Mouse (Mus musculus): Measurements from ENCODE around the gene Prkaca.

Gene Prkaca

DNA sequence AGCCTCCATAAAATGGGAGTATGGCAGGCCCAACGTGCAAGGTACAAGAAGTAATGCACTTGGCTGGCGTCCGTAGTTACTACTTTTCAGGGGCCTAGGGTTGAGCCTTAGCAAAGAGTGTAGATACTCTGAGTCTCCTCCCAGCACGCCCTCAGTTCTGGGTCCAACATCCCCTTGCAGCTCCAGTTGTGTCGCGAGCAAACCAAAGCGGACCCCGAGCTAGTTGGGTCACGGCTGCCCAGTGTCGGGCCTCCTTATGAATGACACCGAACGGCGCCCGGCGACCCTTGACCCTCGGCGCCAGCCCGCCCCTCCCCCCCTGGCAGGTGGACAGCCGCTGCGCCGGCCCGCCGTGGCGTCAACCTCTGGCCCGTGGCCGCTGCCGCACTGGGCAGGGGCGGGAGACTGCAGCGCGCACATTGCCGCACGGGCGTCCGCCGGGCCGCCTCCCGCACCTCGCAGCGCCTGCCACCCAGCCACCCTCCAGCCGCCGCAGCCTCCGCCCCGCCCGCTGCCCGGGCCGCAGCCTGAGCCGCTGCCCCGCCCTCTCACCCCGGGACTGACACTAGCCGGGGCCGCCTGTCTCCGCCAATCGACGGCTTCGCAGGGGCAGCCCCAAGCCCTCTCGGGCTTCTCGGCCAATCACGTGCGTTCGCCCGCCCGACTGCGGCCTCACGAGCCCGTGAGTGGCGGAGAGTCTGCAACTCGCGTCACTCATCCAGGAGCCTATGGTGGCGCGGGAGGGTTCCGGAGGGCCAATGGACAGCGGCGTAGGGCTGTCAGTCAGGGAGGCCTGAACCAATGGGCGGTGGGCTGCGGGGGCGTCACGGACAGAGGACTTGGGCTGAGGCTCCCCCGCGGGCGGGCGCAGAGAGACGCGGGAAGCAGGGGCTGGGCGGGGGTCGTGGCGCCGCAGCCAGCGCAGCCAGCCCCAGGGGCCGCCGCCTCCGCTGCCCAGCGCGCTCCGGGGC lies at the start of gene Prkaca:
Gene Prkaca, plus strand, starts transcription at position 844 of the 971 bp plus-strand sequence.
- in situ Hi-C loops (cut with MboI; ENCODE audit: unreplicated experiment in 2 of 2) = no loop called here

DNA sequence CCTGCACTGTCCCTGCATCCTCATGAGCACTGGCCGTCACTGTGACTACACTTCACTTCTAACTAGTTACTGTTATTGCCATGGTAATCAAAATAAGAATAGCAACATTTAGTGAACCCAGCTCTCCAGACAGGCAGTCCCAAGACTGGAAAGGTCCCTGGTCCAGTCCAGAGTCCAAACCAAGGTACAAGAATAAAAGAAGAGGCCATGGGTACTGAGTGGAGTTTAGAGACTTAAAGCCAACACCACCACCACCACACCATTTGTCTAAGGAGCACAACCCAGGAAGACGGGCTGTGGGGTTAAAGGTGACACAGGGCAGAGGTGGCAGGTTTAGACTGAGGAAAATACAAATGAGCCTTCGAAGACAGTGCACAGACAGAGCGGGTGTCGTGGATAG lies 48.2 kb upstream of the Prkaca start:
- in situ Hi-C loops (cut with MboI; ENCODE audit: unreplicated experiment in 2 of 2) = no loop called here

DNA sequence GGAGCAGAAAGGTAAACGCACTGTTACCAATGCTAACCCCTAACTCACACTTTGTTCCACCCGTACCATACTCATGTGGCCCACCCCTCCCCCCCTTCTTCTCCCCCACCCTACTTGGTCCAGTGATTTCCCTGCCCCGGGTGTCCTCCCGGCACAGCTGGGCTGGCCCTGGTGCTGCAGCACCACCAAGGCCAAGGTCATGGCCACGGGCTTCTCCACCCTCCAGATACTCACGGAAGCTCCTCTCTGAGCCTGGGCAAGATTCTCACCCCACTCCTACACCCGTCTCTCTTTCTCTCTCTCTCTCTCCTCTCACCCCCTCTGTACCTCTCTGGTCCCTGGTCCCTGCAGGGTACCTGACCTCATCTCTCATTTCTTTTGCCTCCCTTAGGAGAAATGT lies 46.5 kb upstream of the Prkaca start:
- in situ Hi-C loops (cut with MboI; ENCODE audit: unreplicated experiment in 2 of 2) = no loop called here

DNA sequence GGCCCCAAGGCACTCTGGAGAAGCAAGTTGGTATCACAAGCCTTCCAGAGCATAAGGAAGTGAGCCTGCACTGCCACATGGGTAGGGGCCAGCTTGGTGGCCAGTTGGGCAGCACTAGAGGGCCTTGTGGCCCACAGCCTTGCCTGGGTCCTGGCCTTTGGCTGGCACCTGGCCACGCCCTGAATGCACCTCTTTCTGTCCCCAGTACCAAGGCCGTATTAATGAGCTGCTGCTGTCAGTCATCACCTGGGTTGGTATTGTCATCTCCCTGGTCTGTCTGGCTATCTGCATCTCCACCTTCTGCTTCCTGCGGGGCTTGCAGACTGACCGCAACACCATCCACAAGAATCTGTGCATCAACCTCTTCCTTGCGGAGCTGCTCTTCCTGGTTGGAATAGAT lies 38.6 kb upstream of the Prkaca start:
- in situ Hi-C loops (cut with MboI; ENCODE audit: unreplicated experiment in 2 of 2) = no loop called here

DNA sequence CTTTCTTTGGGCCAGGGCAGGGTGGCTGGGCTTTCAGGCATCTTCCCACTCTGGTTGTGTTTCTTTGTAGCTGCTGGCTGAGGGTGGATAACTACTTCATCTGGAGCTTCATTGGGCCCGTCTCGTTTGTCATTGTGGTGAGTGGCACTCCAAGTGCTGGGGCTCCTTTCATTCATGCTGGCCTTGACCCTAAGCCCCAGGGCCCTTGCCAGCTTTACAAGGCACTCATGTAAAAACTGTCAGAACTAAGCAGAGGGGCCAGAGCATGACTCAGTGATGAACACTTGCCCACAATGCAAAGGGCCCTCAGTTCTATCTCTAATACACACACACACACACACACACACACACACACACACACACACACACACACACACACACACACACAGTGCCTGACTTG lies 37.8 kb upstream of the Prkaca start:
- in situ Hi-C loops (cut with MboI; ENCODE audit: unreplicated experiment in 2 of 2) = no loop called here

DNA sequence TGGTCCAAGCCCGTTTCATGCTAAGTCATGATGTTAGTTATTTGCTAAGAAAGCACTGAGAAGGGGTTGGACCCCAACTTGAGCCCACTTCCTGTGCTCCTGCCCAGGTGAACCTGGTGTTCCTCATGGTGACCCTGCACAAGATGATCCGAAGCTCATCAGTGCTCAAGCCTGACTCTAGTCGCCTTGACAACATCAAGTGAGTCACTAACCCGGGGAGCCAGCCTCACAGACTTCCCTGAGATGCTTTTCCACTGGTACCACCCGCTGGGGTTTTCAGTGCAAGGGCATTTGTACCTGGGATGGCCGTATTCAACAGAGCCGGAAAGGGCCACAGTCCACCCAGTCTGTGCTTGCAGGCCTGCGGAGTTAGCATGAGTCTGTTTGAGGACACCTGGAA lies 37.4 kb upstream of the Prkaca start:
- in situ Hi-C loops (cut with MboI; ENCODE audit: unreplicated experiment in 2 of 2) = no loop called here

DNA sequence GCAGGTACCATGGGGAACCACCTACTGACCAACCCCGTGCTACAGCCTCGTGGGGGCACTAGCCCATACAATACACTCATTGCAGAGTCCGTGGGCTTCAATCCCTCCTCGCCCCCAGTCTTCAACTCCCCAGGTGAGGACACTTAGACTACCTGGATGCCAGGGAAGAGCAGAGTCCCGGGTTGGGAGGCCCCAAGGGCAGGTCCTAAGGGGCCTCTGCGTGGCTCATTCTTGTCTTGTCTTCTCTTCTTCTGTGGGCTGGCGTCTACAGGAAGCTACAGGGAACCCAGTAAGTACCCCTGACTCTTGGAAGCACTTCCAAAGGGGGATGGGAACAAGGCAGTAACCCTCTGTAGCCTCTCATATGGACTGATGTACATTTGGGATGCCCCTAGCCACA lies 35.1 kb upstream of the Prkaca start:
- in situ Hi-C loops (cut with MboI; ENCODE audit: unreplicated experiment in 2 of 2) = no loop called here

DNA sequence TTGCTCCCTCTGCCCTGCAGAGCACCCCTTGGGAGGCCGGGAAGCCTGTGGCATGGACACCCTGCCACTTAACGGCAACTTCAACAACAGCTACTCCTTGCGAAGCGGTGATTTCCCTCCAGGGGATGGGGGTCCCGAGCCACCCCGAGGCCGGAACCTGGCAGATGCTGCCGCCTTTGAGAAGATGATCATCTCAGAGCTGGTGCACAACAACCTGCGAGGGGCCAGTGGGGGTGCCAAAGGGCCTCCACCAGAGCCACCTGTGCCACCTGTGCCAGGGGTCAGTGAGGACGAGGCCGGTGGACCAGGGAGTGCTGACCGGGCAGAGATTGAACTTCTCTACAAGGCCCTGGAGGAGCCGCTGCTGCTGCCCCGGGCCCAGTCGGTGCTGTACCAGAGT lies 34.5 kb upstream of the Prkaca start:
- in situ Hi-C loops (cut with MboI; ENCODE audit: unreplicated experiment in 2 of 2) = no loop called here

DNA sequence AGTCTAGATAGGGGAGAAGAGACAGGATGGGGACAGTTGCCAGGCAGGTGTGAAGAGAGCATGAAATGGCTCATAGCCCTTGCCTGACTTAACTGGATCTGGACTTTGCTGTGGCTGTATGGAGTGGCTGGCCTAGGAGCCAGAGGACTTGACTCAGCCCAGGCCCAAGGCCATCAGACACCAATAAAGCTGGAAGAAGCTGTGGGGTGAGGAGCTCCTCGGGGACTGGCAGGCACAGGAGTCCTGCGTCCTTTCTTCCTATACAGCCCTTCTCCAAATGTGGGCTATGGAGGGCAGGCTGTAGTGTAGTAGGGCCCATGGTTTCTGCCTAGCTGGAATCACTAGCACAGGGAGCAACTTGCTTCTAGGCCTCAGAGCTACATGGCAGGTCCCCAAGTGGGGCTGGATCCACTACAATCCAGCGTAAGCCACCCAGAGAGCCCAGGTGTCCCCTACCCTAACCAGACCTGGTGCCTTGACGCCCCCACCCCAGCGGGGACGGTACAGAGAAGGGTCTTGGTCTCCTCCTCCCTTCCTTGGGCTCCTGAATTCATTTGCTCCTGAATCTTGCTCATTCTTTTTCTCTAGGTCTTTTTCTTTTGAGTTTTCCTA lies 31.6 kb upstream of the Prkaca start:
- in situ Hi-C loops (cut with MboI; ENCODE audit: unreplicated experiment in 2 of 2) = no loop called here

DNA sequence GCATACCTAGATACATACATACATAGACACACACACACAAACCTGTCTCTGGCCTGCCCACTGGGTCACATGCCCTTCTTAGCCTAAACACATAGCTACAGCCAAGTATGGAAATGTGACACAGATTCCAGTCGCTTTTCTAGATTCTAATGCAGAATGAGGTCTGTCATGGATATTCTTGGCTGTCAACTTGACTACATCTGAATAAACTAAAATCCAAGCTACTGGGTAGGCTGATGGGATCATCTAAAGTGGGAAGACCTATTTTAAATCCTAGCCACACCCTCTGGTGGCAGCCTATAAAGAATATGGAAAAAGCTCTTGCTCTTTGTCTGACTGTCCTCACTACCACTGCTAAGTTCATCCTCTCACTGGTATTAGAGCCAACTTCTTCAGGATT lies 30.3 kb upstream of the Prkaca start:
- in situ Hi-C loops (cut with MboI; ENCODE audit: unreplicated experiment in 2 of 2) = no loop called here

DNA sequence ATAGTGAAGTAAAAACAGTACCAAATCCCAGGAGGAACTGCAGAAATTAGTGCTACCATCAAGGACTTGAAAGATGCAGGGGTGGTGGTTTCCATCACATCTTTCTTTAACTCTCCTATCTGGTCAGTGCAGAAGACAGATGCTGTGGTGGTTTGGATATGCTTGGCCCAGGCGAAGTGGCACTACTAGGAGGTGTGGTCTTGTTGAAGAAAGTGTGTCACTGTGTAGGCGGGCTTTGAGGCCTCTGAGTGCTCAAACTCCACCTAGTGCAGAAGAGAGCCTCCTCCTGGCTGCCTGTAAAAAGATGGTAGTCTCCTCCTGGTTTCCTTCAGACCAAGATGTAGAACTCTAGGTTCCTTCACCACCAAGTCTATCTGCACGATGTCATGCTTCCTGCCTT lies 27.3 kb upstream of the Prkaca start:
- in situ Hi-C loops (cut with MboI; ENCODE audit: unreplicated experiment in 2 of 2) = no loop called here

DNA sequence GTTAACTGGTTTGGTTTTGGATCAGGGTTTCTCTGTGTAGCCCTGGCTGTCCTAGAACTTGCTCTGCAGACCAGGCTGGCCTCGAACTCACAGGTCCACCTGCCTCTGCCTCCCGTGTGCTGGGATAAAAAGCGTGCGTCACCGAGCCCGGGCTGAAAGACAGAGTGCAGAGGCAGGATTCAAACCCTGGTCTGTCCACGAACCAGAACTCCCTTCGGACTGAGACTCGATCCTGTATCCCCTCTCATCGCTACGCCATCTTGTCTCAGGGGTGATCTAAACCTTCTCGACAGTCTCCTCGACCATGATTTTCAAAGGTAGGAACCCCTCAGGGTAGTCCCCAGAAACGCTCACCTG lies 18.1 kb upstream of the Prkaca start:
- in situ Hi-C loops (cut with MboI; ENCODE audit: unreplicated experiment in 2 of 2) = loop anchor here in 1 of 2 experiments (10.0 kb wide), 1 partner anchor 60 kb away; no protein-coding TSS in a partner anchor

DNA sequence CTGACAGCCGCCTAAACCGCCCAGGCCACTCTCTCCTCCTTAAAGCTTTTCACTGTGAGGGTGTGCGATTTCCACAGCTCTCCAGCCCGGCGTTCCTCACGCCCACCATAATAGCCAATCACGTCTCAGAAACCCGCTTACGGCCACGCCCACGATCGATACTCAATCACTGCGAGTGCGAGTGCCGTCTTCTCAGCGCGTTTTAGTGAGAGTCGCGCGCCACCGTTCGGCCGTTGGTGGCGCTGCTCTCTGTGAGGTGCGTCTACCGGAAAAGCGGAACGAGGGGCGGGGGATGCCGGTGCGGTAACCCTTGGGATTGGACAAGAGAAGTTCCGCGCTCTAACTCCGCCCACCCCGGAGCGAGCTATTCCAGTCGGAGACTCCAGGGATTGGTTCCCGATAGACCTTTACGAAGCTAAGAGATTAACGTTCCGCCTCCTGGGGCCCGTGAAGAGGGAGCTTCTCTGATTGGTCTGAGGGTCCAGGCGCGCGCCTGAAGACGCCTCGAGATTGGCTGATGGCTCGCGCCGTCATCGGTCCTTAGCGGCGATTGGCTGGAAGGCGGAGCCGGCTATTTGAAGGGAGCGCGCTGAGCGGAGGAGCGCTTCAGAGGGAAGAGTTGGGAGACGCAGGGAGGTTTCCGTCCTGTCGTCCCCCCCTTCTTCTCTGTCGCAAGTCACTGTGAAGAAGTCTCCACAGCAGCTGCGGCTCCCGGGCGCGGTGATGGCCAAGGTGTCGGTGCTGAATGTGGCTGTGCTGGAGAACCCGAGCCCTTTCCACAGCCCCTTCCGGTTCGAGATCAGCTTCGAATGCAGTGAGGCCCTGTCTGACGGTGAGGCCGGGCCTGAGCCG lies 17.5 kb upstream of the Prkaca start, which contains the start of the genes Gm10644 and Asf1b:
Gene Gm10644, minus strand, starts transcription at position 100 of the 852 bp plus-strand sequence.
Gene Asf1b, plus strand, starts transcription at position 402 of the 852 bp plus-strand sequence.
- in situ Hi-C loops (cut with MboI; ENCODE audit: unreplicated experiment in 2 of 2) = loop anchor here in 1 of 2 experiments (10.0 kb wide), 1 partner anchor 61 kb away; no protein-coding TSS in a partner anchor

DNA sequence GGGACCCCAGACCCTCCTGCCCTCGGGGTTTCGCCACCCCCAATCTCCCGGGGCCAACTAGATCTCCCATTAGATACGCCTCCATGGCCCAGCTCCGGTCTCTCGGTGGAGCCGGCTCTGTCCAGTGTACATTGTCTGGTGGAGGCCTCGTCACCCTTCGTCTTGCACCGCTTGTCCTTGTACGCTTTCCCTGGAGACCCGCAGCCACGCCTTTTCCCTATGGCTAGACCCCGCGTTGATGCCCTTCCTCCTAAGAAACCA lies 16.9 kb upstream of the Prkaca start:
- in situ Hi-C loops (cut with MboI; ENCODE audit: unreplicated experiment in 2 of 2) = loop anchor here in 1 of 2 experiments (10.0 kb wide), 1 partner anchor 61 kb away; no protein-coding TSS in a partner anchor

DNA sequence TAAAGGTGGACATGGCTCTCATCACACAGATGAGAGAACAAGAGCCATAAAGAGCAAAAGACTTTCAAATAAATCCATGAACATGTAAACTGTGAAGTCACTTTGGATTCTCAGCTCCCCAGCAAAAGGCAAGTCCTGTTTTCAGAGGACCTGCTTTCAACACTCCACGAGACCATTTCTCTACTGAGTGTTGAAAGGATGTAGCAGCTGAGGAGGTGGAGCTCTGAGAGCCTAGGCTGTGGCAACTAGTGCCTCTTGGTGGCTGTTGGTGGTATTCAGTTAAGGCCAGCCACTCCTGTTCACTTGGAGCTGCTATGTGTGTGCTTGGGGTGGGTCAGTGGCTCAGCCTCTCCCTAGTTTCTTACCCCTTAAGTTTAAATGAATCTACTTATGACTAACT lies 16.0 kb upstream of the Prkaca start:
- in situ Hi-C loops (cut with MboI; ENCODE audit: unreplicated experiment in 2 of 2) = loop anchor here in 1 of 2 experiments (10.0 kb wide), 1 partner anchor 62 kb away; no protein-coding TSS in a partner anchor

DNA sequence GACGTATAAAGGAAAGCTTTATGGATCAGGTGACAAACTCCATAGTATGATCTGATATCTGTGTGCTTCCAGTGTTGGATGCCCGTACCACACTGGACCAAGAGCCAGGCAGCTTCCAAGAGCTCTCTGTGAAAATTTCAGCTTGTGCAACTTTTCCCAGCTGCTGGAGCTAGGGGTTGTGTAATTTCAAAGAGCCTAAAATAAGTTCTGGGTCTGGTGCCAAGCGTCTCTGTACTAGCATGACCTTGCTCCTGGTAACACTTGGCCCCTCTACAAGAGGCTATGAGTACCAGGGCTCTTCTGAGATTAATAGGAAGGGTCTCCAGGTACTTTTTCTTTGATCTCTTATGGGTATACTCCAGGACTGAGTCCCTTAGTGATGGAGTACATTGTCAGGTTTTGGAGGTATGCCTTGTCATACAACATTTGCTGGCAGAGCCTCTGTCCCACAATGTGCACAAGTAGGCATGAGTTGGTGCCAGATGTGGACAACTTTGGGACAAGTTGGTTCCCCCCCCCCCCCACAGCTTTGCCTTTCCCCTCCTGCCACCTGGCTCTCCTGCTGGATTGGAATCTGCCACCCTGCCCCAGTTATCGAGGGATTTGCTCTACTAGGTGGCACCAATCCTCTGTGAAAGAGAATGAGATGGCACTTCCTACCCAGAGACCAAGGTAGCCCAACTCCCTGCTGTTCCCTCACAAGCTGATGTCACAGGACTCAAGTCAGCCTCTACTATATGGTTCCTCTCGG lies 8.6 kb upstream of the Prkaca start:
- in situ Hi-C loops (cut with MboI; ENCODE audit: unreplicated experiment in 2 of 2) = no loop called here

DNA sequence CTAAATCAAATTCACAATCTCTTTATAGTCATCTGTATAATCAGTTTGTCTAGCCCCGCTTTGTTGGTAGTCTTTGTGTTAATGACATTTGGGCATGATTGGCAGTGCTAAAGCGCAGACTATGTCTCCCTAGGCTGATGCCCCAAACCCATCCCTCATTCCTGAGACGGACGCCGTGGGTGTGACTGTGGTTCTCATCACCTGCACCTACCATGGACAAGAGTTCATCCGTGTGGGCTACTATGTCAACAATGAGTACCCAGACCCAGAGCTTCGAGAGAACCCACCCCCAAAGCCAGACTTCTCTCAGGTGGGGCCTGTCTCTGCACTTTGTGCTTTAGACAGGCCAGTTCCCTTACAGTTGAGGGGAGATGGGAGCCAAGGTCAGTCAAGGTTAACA lies 5.1 kb upstream of the Prkaca start:
- in situ Hi-C loops (cut with MboI; ENCODE audit: unreplicated experiment in 2 of 2) = no loop called here

DNA sequence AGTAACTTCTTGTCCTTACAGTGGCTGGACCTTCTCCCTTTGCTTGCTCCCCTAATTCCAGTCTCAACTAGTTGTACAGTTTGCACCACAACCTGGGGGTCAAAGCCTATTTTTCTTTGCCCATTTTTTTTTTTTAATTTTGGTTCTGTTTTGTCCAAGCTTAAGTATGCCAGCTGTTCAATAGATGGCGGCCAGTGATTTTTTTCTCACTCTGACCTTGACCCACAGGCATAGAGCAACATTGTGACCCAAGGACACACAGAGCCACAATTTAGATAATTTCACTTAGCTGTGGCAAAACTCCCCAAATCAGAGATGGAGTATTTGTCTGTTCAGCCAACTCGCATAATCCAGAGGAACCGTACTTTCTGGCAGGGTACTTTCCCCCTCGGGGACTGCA lies 1.7 kb upstream of the Prkaca start:
- in situ Hi-C loops (cut with MboI; ENCODE audit: unreplicated experiment in 2 of 2) = no loop called here

DNA sequence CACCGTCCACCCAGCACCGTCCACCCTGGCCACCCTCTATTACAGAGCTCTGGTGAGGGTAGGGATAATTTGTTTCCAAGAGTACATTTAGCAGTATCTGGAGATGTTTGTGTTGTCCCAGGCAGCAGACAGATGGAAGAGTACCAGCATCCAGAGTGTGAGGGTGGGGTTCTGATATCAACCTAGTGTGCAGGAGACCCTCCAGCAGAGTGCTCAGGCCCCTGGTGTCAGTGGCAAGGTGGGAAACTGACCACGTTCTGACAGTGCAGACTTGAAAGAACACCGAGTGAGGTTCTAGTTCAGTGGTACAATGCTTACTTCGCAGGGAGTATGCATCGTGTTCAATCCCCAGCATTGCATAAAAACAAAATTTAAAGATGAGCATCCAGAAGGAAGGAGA lies 1.1 kb upstream of the Prkaca start:
- in situ Hi-C loops (cut with MboI; ENCODE audit: unreplicated experiment in 2 of 2) = no loop called here
